Mouse (Mus musculus) midbrain, postnatal 0 days (tissue): ENCODE data around the gene Pam16. TPM values are rescaled to one million over a fixed set of nuclear protein-coding genes. Genes with fewer than 3 reads are reported as not detected.

Experiments
- ATAC-seq: fragments of 200-750 bp; cut with Nextera tagmentation; 2 replicates; pipeline ENCODE4 v1.8.0; 2017; ENCODE audit warnings: moderate number of reproducible peaks, mild to moderate bottlenecking, moderate TSS enrichment, moderate library complexity; ENCODE audit not compliant: low FRiP score
- DNase-seq: peaks from one replicate; pipeline ENCODE4 v3.0.0-alpha.2; 2015; ENCODE audit warnings: low spot score
- H3K27ac ChIP-seq: fragments of 300-500 bp; sonication (generic); 2 replicates; pipeline ENCODE4 v1.5.1; 2014; ENCODE audit warnings: low read depth, mild to moderate bottlenecking, low read length, mixed read lengths
- H3K27me3 ChIP-seq: fragments of 300-500 bp; sonication (generic); 2 replicates; pipeline ENCODE4 v1.6.1; 2014; ENCODE audit warnings: low read length, control low read depth, mixed read lengths; ENCODE audit not compliant: insufficient read depth
- H3K36me3 ChIP-seq: fragments of 300-500 bp; sonication (generic); 2 replicates; pipeline ENCODE4 v1.6.1; 2014; ENCODE audit warnings: low read length, control low read depth, mixed read lengths; ENCODE audit not compliant: insufficient read depth
- H3K4me1 ChIP-seq: fragments of 300-500 bp; sonication (generic); 2 replicates; pipeline ENCODE4 v1.6.1; 2014; ENCODE audit warnings: mild to moderate bottlenecking, control low read depth, antibody characterized with exemption, low read length, mixed read lengths; ENCODE audit not compliant: insufficient read depth
- H3K4me2 ChIP-seq: fragments of 300-500 bp; sonication (generic); 2 replicates; pipeline ENCODE4 v1.6.1; 2014; ENCODE audit warnings: low read depth, mild to moderate bottlenecking, low read length, mixed read lengths; ENCODE audit not compliant: poor library complexity, severe bottlenecking
- H3K4me3 ChIP-seq: fragments of 300-500 bp; sonication (generic); 2 replicates; pipeline ENCODE4 v1.5.1; 2014; ENCODE audit warnings: low read depth, mild to moderate bottlenecking, low read length, moderate library complexity
- H3K9ac ChIP-seq: fragments of 300-500 bp; sonication (generic); replicated peaks from 2 replicates; pipeline ENCODE4 v1.6.1; 2014; ENCODE audit warnings: mild to moderate bottlenecking, low read length, moderate library complexity, mixed read lengths; ENCODE audit not compliant: poor library complexity, severe bottlenecking
- H3K9me3 ChIP-seq: fragments of 300-500 bp; sonication (generic); 2 replicates; pipeline ENCODE4 v1.6.1; 2016; ENCODE audit warnings: low read length, control low read depth
- CTCF ChIP-seq: IDR thresholded peaks from 2 replicates; pipeline ENCODE4 v1.5.1; 2016; ENCODE audit warnings: antibody characterized with exemption, mild to moderate bottlenecking
- WGBS: fragments of 180-500 bp; shearing (Covaris S2); extraction: QIAGEN DNeasy Blood & Tissue Kit; methylation state at CpG from one replicate; pipeline ENCODE4 v1.1.7; 2014; 5-methylcytosine and 5-hydroxymethylcytosine counted together
- polyA plus RNA-seq: library from polyadenylated mRNA; unstranded; fragments of >200 nt; fragmentation: Nextera tagmentation; extraction: Ambion mirVana; gene quantifications from 2 replicates; pipeline ENCODE4 v1.2.1, GENCODE M21; 2015
- total RNA-seq: library from RNA; depleted of rRNA; stranded (reverse); fragments of >200 nt; gene quantifications from 2 replicates; pipeline ENCODE4 v1.2.3, GENCODE M21; 2014

Pam16 gene
- total and polyA plus RNA-seq, 2 experiments from 2014 or later: 31.7 to 134 TPM

DNA sequence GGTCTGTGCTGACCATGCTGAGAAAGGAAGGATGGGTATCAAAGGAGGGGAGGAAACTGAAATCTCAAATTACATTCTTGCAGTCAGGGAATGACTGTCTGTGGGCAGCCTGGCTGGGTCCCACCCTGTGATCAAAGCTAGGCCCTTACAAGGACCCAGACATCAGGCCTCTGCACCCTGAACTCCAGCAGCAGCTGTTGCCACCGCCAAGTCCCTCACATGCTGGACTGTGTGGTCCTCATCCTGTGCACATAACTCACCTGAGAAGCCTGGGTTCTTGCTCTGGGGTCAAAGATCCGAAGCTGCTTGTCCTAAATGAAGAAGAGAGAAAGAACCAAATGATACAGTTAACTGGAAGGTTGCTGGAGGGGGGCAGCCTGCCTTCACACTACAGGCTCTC lies 36.8 kb upstream of the Pam16 start:
- ATAC-seq: no peak
- TF ChIP-seq CTCF: no peak
- 83% methylated on average over 2 of the region's 2 CpGs for WGBS

DNA sequence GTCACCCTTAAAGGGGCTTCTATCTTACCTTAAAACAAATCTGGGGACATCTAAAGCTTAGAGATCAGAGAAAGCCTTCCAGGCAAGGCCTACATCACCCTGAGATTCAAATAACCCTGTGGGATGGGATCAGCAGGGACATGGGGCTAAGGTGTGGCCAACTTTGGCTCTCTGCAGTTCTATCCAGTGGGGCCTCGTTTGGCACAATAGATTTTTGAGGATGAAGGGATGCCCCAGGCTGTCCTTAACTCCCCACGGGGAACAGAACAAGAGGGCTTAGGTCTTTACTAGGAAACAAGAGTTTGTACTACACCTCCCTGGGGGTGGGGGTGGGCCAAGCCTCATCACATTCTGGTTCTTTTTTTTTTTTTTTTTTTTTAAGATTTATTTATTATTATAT lies 34.5 kb upstream of the Pam16 start:
- no peak overlapping the region for H3K4me3 ChIP-seq
- H3K36me3 ChIP-seq: peaks cover 22% of the 10 kb centered on the region
- no peak overlapping the region for H3K27ac ChIP-seq
- DNase-seq (no peak), ATAC-seq (no peak)
- WGBS: 5% methylated on average over 2 of the region's 2 CpGs
- no peak overlapping the region for H3K4me2 ChIP-seq
- H3K9me3 ChIP-seq: no peaks in the 10 kb centered on the region
- no peaks in the 10 kb centered on the region for H3K4me1 ChIP-seq
- no peaks in the 10 kb centered on the region for H3K27me3 ChIP-seq
- TF ChIP-seq CTCF: no peak
- H3K9ac ChIP-seq: no peak overlapping the region

More for the DNA sequence above, 36.8 kb upstream of the Pam16 start:
- H3K4me1 ChIP-seq: no peaks in the 10 kb centered on the region
- H3K27ac ChIP-seq: no peak overlapping the region
- no peaks in the 10 kb centered on the region for H3K27me3 ChIP-seq
- no peaks in the 10 kb centered on the region for H3K9me3 ChIP-seq
- no peak overlapping the region for H3K4me3 ChIP-seq
- no peak for DNase-seq
- no peak overlapping the region for H3K9ac ChIP-seq
- peaks cover 13% of the 10 kb centered on the region for H3K36me3 ChIP-seq
- H3K4me2 ChIP-seq: no peak overlapping the region

DNA sequence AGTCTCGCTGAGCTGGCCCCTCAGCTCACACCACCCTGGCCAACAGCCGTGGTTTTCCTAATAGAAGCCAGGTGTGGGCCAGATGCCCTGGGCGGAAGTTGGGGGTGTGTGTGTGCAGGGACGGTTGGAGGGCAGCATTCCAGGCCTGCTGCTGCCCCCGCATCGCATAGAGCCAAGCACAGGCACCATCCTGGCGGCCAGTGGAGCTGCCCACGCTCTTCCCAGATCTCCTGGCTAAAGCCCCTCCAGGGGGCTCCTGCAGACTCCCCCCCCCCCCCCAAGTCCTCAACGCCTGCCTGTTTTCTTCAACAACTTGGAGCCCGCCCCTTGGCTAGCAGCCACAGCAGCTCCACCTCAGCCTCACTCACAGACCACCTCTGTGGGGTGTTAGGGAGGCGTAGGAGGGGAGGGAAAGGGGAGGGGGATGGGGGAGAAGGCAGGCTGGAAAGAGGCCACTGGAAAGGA lies 34.0 kb upstream of the Pam16 start:
- ATAC-seq (no peak), DNase-seq (peak; percentile 37)
- H3K9me3 ChIP-seq: no peaks in the 10 kb centered on the region
- no peaks in the 10 kb centered on the region for H3K4me1 ChIP-seq
- H3K4me2 ChIP-seq: no peak overlapping the region
- H3K4me3 ChIP-seq: no peak overlapping the region
- H3K36me3 ChIP-seq: peaks cover 22% of the 10 kb centered on the region; the same call in 1 of the 2 replicates
- H3K27me3 ChIP-seq: no peaks in the 10 kb centered on the region
- no peak overlapping the region for H3K9ac ChIP-seq
- whole genome bisulfite sequencing: 27% methylated on average over 11 of the region's 11 CpGs
- TF ChIP-seq CTCF: no peak
- no peak overlapping the region for H3K27ac ChIP-seq

DNA sequence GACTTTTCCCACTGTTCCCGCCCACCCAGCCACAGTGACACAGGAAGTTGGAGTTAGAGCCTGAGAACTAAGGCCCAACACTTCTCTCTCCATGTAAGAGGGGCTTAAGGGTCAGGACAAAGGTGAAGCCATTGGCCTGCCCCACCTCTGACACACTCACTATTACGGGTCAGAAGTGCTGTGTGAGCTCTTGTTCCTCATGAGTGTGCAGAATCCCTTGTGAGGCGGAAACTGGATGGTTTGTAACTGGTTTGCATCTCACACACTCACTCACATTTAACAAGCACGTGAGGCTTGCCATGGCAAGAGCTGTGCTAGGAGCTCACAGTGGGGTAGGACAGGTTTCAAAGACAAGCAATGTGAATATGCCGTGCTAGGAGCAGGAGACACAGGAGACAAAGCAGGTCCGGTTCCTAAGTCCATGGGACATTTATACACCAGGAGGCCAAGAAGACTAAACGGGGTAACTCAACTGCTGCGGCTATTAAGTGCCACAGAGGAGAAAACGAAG lies 31.8 kb upstream of the Pam16 start:
- no peak for TF ChIP-seq CTCF
- WGBS: 59% methylated on average over 9 of the region's 9 CpGs
- Histone ChIP-seq H3K9me3 (no peaks in the 10 kb centered on the region), H3K9ac (no peak overlapping the region), H3K27me3 (no peaks in the 10 kb centered on the region), H3K4me1 (0 out of 2 replicates have a peak, but pooled peaks cover 2% of the 10 kb centered on the region), H3K27ac (no peak overlapping the region), H3K36me3 (peaks cover 30% of the 10 kb centered on the region; the same call in 1 of the 2 replicates), H3K4me2 (no peak overlapping the region), H3K4me3 (no peak overlapping the region)
- DNase-seq: no peak
- no peak for ATAC-seq

DNA sequence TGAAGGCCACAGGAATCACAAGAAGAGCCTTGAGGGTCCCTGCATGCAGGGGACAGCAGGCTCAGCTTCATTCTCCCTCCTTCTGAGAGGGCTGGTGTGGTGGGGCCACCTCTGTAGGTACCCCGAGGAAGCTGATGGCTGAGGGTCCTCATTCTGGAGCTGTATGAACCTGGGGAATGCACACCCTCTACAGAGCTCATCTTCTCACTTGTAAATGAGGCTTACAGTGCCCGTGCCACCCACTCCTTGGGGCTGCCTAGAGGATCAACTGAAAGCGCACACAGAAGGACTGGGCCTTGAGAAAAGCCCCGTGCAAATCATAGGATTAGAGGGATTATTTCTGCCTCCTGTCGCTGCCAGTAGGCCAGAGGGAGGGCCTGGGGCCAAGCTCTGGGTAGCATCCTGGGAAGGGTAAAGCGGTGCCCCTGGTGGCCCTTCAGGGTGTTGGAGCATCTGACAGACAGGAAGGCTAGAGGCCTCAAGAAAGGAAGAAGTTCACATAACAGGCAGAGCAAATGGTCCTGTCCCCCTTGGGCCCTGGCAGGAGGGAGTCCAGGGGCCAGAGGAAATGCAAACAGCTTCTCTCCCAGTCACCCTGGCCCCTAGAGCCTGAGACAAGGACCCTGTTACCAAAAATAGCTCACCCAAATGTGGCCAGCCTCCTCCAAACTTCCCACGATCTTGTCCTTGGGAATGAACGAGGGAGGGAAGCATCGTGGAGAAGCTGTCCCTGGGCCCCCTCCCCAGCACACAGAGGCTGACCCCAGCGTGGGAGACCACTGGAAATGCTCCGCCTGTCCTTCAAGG lies 31.2 kb upstream of the Pam16 start:
- peak; percentile 42; the same call in 1 of the 2 replicates for ATAC-seq
- peaks cover 24% of the 10 kb centered on the region; the same call in 1 of the 2 replicates for H3K36me3 ChIP-seq

DNA sequence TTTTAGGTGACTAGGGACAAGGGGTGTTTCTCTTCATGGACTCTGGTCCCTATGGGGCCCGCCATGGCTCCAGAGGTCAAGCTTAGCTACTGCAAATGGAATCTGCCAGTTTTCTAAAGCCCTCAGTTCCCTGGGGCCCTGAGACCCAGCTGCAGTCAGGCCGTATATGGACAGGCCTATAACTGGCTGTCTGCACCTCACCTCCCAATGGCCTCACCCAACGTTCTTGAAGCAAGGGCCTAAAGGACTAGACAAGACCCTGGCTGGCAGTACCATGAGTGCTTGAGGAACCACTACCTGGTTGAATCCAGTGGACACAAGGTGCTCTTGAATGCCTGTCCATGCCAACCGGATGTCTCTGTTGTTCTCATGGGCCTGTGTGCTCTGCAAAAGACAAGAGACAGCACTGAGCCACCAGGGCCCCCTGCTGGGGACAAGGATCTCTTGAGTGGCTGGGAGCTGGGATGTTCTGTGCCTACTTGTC lies 30.5 kb upstream of the Pam16 start:
- no peak overlapping the region for H3K4me3 ChIP-seq
- peak; percentile 49 for TF ChIP-seq CTCF
- no peak overlapping the region for H3K9ac ChIP-seq
- peaks cover 23% of the 10 kb centered on the region; the same call in 1 of the 2 replicates for H3K36me3 ChIP-seq
- 0 out of 2 replicates have a peak, but pooled peaks cover 2% of the 10 kb centered on the region for H3K4me1 ChIP-seq
- no peaks in the 10 kb centered on the region for H3K27me3 ChIP-seq
- no peak for ATAC-seq
- H3K9me3 ChIP-seq: no peaks in the 10 kb centered on the region
- DNase-seq: no peak
- 62% methylated on average over 4 of the region's 4 CpGs for WGBS
- H3K4me2 ChIP-seq: no peak overlapping the region
- H3K27ac ChIP-seq: no peak overlapping the region

More for the DNA sequence above, 31.2 kb upstream of the Pam16 start:
- peak; percentile 30 for DNase-seq
- peak; percentile 44 for TF ChIP-seq CTCF
- no peak overlapping the region for H3K9ac ChIP-seq
- no peak overlapping the region for H3K4me3 ChIP-seq
- whole genome bisulfite sequencing: 26% methylated on average over 11 of the region's 11 CpGs
- H3K4me2 ChIP-seq: no peak overlapping the region
- 0 out of 2 replicates have a peak, but pooled peaks cover 2% of the 10 kb centered on the region for H3K4me1 ChIP-seq
- H3K9me3 ChIP-seq: no peaks in the 10 kb centered on the region
- H3K27ac ChIP-seq: no peak overlapping the region
- H3K27me3 ChIP-seq: no peaks in the 10 kb centered on the region
